Mouse (Mus musculus) right cerebral cortex, adult 18-20 months (tissue): Measurements from ENCODE around the gene Ofcc1.

Experiments
- DNase-seq: peaks from one replicate; pipeline ENCODE4 v3.0.0; 2022; ENCODE audit warnings: mixed read lengths

Ofcc1 gene

GRCm38 (mm10) chr13:40361288-40361687 lies at the start of gene Ofcc1:
Gene Ofcc1 (minus strand): TSS chr13:40361450.
- no peak for DNase-seq

GRCm38 (mm10) chr13:40390120-40390519 lies 28.9 kb upstream of the Ofcc1 start:
- DNase-seq: no peak

GRCm38 (mm10) chr13:40387446-40387845 lies 26.2 kb upstream of the Ofcc1 start:
- no peak for DNase-seq

- DNase-seq: no peak
Measured at GRCm38 (mm10) chr13:40384962-40385361, 23.7 kb upstream of the Ofcc1 start.

- DNase-seq: no peak
Measured at GRCm38 (mm10) chr13:40376773-40377172, 15.5 kb upstream of the Ofcc1 start.

GRCm38 (mm10) chr13:40366762-40367161 lies 5.5 kb upstream of the Ofcc1 start:
- no peak for DNase-seq

- DNase-seq: no peak
Measured at GRCm38 (mm10) chr13:40364855-40365254, 3.6 kb upstream of the Ofcc1 start.

- DNase-seq: no peak
Measured at GRCm38 (mm10) chr13:40360692-40361091, 558 bp downstream of the Ofcc1 start.

- no peak for DNase-seq
Measured at GRCm38 (mm10) chr13:40347045-40347444, 14.2 kb downstream of the Ofcc1 start.

- DNase-seq: no peak
Measured at GRCm38 (mm10) chr13:40323301-40323700, 37.9 kb downstream of the Ofcc1 start.

- DNase-seq: no peak
Measured at GRCm38 (mm10) chr13:40320814-40321525, 40.3 kb downstream of the Ofcc1 start.

GRCm38 (mm10) chr13:40317731-40318130 lies 43.5 kb downstream of the Ofcc1 start:
- no peak for DNase-seq

- DNase-seq: no peak
Measured at GRCm38 (mm10) chr13:40315158-40315792, 46.0 kb downstream of the Ofcc1 start.

GRCm38 (mm10) chr13:40292891-40293290 lies 68.4 kb downstream of the Ofcc1 start:
- DNase-seq: no peak

GRCm38 (mm10) chr13:40290846-40291245 lies 70.4 kb downstream of the Ofcc1 start:
- DNase-seq: no peak

- DNase-seq: no peak
Measured at GRCm38 (mm10) chr13:40288650-40289049, 72.6 kb downstream of the Ofcc1 start.

GRCm38 (mm10) chr13:40287266-40288002 lies 73.8 kb downstream of the Ofcc1 start:
- no peak for DNase-seq

- no peak for DNase-seq
Measured at GRCm38 (mm10) chr13:40285234-40285791, 75.9 kb downstream of the Ofcc1 start.

GRCm38 (mm10) chr13:40280616-40281015 lies 80.6 kb downstream of the Ofcc1 start:
- no peak for DNase-seq

- DNase-seq: no peak
Measured at GRCm38 (mm10) chr13:40267546-40267945, 93.7 kb downstream of the Ofcc1 start.

- no peak for DNase-seq
Measured at GRCm38 (mm10) chr13:40263087-40263807, 98.0 kb downstream of the Ofcc1 start.

GRCm38 (mm10) chr13:40258757-40259156 lies 102.5 kb downstream of the Ofcc1 start:
- DNase-seq: no peak

GRCm38 (mm10) chr13:40243821-40244220 lies 117.4 kb downstream of the Ofcc1 start:
- no peak for DNase-seq
